Mouse (Mus musculus) lung, adult 2 months (tissue): ENCODE data around the gene Opcml. TPM values are rescaled to one million over a fixed set of nuclear protein-coding genes. Genes with fewer than 3 reads are reported as not detected.

ENCODE experiments used
- DNase-seq: peaks from one replicate; pipeline ENCODE4 v3.0.0; 2022
- H3K4me1 ChIP-seq: fragments of 200-500 bp; 2 replicates; pipeline ENCODE4 v1.6.1; 2011; ENCODE audit warnings: low read length; ENCODE audit not compliant: control insufficient read depth, insufficient read depth
- H3K4me3 ChIP-seq: fragments of 200-500 bp; replicated peaks from 2 replicates; pipeline ENCODE3; 2011; ENCODE audit warnings: low read depth, mild to moderate bottlenecking, control low read depth, low read length; ENCODE audit errors: extremely low read depth
- CTCF ChIP-seq: fragments of 200-500 bp; IDR thresholded peaks from 2 replicates; pipeline ENCODE4 v1.5.1; 2011; ENCODE audit warnings: mild to moderate bottlenecking, low read length, control low read depth; ENCODE audit not compliant: insufficient read depth
- POLR2A ChIP-seq: fragments of 200-500 bp; IDR thresholded peaks from 2 replicates; pipeline ENCODE4 v1.6.1; 2011; ENCODE audit warnings: low read depth, mild to moderate bottlenecking, control low read depth, low read length, borderline replicate concordance; ENCODE audit errors: extremely low read depth
- WGBS: fragments of 180-500 bp; shearing (Covaris S2); methylation state at CpG from one replicate; pipeline ENCODE4 v1.1.7; 2018; 5-methylcytosine and 5-hydroxymethylcytosine counted together
- polyA plus RNA-seq: library from polyadenylated mRNA; depleted of rRNA; stranded (reverse); fragments of >200 nt; gene quantifications from 2 replicates; pipeline ENCODE4 v1.2.3, GENCODE M21; 2012

The Opcml gene
- polyA plus RNA-seq, 1 experiment, result 0.26 TPM

DNA sequence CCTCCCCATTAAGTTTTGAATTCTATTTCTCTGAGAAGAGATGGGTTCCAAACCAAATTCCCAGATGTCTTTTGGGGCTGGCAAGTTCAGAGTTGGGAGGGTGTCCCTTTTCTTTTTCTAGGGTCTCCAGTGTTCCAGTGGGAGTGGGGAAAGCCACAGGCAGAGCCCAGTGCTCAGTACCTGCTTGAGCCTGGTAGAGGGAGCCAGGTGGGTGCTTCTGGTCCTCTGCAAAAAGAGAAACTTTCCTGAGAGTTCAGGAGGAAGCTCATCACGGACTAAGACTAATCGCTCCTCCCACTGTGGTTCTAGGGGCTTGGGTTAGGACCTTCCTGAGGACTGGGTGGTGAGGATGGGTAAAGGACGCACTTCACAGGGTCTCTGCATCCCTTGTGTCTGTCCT, 2.4 kb downstream of the Opcml start:
- no peaks in the 10 kb centered on the region for H3K4me1 ChIP-seq
- DNase-seq, result no peak
- WGBS, result 68% methylated on average over 3 of the region's 3 CpGs
- TF ChIP-seq POLR2A (no peak), CTCF (no peak)
- no peak overlapping the region for H3K4me3 ChIP-seq

DNA sequence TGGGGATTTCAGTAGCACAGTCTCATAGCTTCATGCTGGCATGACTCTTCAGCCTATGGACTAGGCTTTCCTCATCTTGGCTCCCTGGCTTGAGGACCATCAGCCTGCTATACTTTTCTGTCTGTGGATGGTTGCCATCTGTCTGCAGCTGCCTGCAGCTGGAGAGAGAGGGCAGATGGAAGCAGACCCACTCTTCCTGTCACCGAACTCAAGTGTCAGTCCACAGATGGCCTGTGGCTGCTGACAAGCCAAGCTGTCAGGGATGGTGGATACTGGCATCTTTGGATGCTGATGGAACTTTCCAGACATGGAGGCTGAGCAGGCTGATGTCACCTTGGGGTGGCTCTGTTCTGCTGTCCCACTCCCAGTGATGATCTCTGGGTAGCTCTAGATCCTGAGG, 6.0 kb downstream of the Opcml start:
- TF ChIP-seq CTCF, result no peak
- no peak for TF ChIP-seq POLR2A
- no peak overlapping the region for H3K4me3 ChIP-seq
- DNase-seq, result no peak
- WGBS, result 67% methylated on average over 1 of the region's 1 CpGs
- no peaks in the 10 kb centered on the region for H3K4me1 ChIP-seq

GRCm38 (mm10) chr9:27800992-27801391, 10.4 kb downstream of the Opcml start:
- Histone ChIP-seq H3K4me1 (no peaks in the 10 kb centered on the region), H3K4me3 (no peak overlapping the region)
- TF ChIP-seq CTCF, result no peak
- no peak for TF ChIP-seq POLR2A
- WGBS, result 54% methylated on average over 2 of the region's 2 CpGs
- DNase-seq, result no peak

- H3K4me3 ChIP-seq, result no peak overlapping the region
- no peak for TF ChIP-seq CTCF
- TF ChIP-seq POLR2A, result no peak
- whole genome bisulfite sequencing, result 81% methylated on average over 3 of the region's 3 CpGs
- no peak for DNase-seq
- no peaks in the 10 kb centered on the region for H3K4me1 ChIP-seq
Measured at GRCm38 (mm10) chr9:27801807-27802206, 11.2 kb downstream of the Opcml start.

- Histone ChIP-seq H3K4me1 (no peaks in the 10 kb centered on the region), H3K4me3 (no peak overlapping the region)
- TF ChIP-seq POLR2A (no peak), CTCF (no peak)
- peak; percentile 11 for DNase-seq
Measured at GRCm38 (mm10) chr9:27802379-27802778, 11.8 kb downstream of the Opcml start.

GRCm38 (mm10) chr9:27804461-27804860, 13.9 kb downstream of the Opcml start:
- WGBS, result 93% methylated on average over 3 of the region's 3 CpGs
- H3K4me3 ChIP-seq, result no peak overlapping the region
- TF ChIP-seq POLR2A (no peak), CTCF (no peak)
- DNase-seq, result no peak
- no peaks in the 10 kb centered on the region for H3K4me1 ChIP-seq

DNA sequence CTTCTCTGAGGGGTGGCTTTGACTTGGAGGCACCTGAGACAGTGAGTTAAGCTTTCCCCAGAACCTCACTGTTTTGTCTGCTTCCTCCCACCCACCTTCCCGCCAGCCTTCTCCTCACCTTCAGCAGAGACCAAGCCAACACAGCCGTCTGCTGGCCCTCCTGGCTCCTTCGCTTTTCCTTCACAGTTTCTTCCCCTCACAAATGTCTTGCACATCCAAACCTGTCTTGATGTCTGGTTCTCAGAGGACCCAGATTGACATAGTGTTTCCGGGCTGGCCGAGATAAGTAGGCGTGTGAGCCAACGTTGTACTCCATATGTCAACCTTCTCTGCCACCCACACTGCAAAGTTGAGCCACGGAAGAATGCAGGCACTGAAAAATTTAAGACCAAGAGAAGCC, 19.2 kb downstream of the Opcml start:
- no peak for DNase-seq
- H3K4me1 ChIP-seq, result no peaks in the 10 kb centered on the region
- WGBS, result 73% methylated on average over 8 of the region's 8 CpGs

DNA sequence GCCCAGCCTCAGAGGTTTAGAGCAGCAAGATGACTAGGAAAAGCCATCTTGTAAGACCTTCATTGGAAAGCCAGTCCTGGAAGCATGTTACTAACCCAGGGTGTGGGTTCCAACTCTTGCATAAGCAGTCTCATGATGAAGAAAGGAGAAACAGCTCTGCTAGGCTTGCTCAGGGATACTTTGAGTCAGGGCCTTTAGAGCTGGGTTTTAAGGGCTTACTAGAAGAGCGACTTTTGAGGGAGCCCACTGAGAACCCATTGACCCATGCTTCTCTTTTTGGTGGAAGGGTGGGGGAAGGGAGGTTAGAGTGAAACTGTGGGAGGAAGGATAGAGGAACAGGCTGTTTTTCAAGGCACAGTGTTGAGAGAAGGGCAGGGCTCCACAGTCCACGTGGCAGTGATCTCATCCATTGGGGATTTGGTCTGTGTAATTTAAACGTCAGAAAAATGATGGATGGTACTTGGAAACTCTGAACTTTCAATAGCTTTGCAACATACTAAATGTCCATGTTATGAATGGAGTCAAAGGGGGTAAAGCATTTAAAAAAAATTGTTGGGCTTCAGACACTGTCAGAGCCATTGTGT, 22.7 kb downstream of the Opcml start:
- DNase-seq, result no peak
- Histone ChIP-seq H3K4me3 (no peak overlapping the region), H3K4me1 (no peaks in the 10 kb centered on the region)
- 17% methylated on average over 3 of the region's 3 CpGs for whole genome bisulfite sequencing
- TF ChIP-seq POLR2A (no peak), CTCF (no peak)

More for the DNA sequence above, 19.2 kb downstream of the Opcml start:
- H3K4me3 ChIP-seq, result no peak overlapping the region
- TF ChIP-seq CTCF (no peak), POLR2A (no peak)

GRCm38 (mm10) chr9:27814161-27814560, 23.6 kb downstream of the Opcml start:
- Histone ChIP-seq H3K4me1 (no peaks in the 10 kb centered on the region), H3K4me3 (no peak overlapping the region)
- TF ChIP-seq POLR2A (no peak), CTCF (no peak)
- no peak for DNase-seq
- 12% methylated on average over 2 of the region's 2 CpGs for WGBS

GRCm38 (mm10) chr9:27821197-27821596, 30.6 kb downstream of the Opcml start:
- Histone ChIP-seq H3K4me3 (no peak overlapping the region), H3K4me1 (no peaks in the 10 kb centered on the region)
- TF ChIP-seq POLR2A (no peak), CTCF (no peak)
- WGBS, result 60% methylated on average over 1 of the region's 1 CpGs
- no peak for DNase-seq

DNA sequence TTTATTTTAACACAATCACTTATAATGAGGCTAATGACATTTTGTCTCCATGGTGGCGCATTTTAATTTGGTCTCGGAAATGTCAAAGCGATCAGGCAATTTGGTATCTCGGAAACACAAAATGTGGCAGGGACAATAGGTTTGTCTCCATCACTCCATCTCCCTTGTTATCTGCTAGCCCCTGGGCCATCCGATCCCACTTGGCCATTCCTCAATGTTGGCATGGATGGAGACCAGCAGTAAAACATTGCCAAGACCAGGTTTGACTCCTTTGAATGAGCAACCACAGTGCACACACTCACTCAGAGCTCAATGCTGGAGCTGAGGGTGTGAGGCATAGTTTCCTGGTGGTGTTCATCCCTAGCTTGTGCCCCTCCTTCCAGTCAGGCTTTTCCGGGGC, 32.1 kb downstream of the Opcml start:
- WGBS, result 87% methylated on average over 6 of the region's 6 CpGs

More for the DNA sequence above, 32.1 kb downstream of the Opcml start:
- TF ChIP-seq POLR2A (no peak), CTCF (no peak)
- DNase-seq, result no peak
- Histone ChIP-seq H3K4me3 (no peak overlapping the region), H3K4me1 (no peaks in the 10 kb centered on the region)
